Mouse (Mus musculus) kidney, postnatal 4 days (tissue): ENCODE results near the gene Poc5.

Source experiments
- DNase-seq, 2 experiments: peaks; one replicate each; pipeline ENCODE4 v3.0.0; 2021; ENCODE audit warnings: mixed read lengths in 2 of 2

Poc5 gene

GRCm38 (mm10) chr13:96432376-96432811 lies 44.3 kb downstream of the Poc5 start:
- DNase-seq = peak; percentile 35 to 48

- DNase-seq = no peak
Observed at GRCm38 (mm10) chr13:96433041-96433440, 44.9 kb downstream of the Poc5 start.

DNA sequence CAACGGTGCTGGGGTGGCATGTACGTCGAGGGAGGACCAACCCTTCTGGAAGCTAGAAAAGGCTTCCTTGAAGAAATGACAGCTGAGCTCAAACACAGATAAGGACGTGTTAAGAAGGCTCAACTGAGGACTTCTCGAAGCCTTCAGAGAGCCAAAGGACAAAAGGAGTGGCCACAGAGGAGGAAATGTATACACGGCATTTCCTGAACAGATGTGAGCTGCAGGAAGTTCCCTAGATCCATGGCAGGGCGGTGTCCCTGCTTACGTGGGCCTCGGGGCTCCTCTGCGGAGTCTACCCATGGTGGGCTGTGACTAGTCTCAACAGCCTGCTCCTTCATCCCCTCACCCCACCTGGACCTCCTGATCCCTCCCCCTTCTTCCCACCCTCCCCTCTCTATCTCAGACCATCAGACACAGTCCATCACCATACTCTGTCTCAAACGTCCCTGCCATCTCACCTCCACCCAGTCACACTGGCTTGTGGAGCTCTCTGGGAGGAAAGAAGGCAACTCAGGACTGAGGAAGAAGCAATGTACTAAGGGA lies 45.6 kb downstream of the Poc5 start:
- peak in 1 of 2 experiments; percentile 25 for DNase-seq

DNA sequence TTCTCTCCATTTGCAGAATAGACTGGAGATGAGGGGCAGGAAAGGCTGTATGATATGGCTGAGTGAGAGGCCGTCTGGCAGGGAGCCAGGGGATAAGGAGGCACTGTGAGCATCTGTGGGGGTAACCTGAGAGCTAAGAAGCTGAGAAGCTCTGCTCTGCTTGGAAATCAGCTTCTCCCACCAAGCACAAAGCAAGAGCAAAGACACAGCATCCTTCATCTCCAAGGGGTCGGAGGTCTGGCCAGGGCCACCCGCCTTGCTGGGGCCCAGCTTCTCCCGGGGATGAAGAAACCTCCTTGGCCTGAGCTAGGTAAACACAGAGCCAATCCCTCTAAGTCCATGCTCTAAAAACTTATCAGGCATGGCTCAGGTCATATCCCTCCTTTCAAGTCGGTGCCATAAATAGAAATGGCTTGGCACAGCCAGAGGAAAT lies 46.8 kb downstream of the Poc5 start:
- DNase-seq = peak; percentile 58 to 65

DNA sequence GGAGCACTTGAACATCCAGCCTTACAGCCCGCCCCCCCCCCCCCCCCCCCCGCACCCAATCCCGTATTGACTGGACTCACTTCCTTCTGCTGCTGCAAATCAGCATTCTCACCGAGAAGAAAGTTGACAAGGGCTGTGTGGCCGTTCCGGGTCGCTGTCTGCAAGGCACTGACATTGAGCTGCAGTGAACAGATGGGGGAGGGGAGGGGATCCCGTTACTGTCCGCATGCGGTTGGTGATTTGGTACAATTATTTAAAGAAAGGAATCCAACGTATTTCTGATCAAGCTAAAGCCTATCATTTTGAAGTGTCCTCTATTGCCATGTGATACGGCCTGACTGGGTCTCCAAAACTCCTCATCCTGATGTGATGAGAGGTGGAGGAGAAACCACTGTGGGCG lies 47.7 kb downstream of the Poc5 start:
- DNase-seq = peak; percentile 59 to 74

GRCm38 (mm10) chr13:96436921-96437320 lies 48.8 kb downstream of the Poc5 start:
- no peak for DNase-seq

DNA sequence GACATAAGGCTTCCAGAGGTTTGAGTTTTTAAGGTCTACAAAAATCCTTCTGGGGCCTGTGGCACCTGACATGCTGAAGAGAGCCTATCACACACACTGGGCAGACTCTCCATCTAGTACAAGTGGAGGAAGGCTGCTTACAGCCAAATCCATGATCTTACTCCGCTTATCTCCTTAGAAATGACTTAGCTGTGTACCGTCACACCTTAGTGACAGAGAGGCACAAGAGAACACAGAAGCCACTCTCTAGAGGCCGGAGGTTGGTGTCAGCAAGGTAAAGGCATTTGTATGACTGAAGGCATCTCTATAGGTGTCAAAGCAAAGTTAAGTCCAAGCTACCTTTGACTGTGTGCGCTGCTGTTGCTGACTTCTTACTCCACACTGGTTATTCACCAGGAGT lies 52.3 kb downstream of the Poc5 start:
- DNase-seq = no peak

DNA sequence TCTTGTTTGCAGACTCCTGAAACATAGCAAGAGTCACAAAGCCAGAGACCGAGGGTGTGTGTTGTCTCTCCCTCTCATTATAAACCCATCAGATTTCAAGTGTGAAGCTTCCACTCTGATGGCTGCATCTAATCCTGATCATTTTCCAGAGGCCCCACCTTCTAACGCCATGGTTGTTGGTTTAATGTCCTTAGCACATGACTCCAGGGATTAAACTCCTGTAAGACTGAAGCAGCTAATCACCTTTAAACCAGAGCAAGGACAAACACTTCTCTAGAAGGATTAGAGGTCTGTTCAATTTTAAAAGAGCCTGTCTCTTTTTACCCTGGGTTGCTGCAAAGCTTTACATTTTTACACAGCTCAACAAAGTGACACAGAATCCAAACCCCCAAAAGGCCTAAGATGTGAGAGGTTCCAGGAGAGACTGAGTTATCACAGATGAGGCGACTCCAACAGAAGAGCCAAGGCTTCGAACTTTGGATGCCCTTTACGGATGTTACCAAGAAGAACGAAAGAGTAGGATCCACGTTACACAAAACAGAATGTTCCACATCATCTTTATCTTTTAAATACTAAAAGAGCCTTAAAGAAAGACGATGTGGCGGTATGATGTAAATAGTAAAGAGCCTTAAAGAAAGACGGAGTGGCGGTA lies 62.2 kb downstream of the Poc5 start:
- peak in 1 of 2 experiments; percentile 11 for DNase-seq

GRCm38 (mm10) chr13:96450869-96451268 lies 62.8 kb downstream of the Poc5 start:
- peak; percentile 63 to 64 for DNase-seq

GRCm38 (mm10) chr13:96451386-96452140 lies 63.5 kb downstream of the Poc5 start:
- peak in 1 of 2 experiments; percentile 5 for DNase-seq

GRCm38 (mm10) chr13:96452621-96453020 lies 64.5 kb downstream of the Poc5 start:
- DNase-seq = no peak

DNA sequence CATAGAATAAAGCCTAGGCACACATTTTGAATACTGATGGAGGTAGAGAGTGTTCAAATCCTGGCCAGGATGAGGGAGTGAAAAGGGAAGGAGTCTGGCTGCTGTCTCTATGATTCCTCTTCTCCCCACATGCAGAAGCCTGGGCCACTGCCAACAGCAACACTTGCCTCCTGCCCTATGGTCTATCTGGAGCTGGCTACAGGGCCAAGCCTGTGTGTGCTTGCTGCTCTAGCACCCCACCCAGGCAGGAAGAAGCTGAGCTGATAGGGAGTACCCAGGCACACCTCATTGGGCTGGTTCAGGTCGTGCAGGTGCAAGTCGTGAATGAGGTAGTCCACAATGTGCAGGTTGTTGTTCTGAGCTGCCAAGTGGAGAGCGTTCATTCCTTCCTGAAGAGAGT lies 66.2 kb downstream of the Poc5 start:
- DNase-seq = peak; percentile 34 to 45

DNA sequence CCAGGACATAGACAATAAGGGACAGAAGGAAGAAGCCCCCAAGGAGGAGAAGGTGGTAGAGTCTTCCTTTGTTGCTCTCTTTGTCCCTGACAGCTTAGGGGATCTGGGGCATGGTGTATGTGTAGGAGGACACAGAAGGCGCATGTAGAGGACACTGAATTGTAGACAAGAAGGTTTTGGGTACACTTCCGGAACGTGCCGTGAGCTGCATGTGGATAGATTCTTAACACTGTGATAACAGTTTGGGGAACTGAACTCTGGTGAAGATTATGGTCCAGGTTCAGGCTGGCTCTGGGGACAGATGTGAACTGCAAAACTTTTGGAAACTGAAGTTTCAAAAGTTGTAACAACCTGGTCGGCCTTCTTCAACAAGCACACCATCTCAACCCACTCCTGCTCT lies 69.5 kb downstream of the Poc5 start:
- DNase-seq = no peak

GRCm38 (mm10) chr13:96458018-96458417 lies 69.9 kb downstream of the Poc5 start:
- DNase-seq = no peak

DNA sequence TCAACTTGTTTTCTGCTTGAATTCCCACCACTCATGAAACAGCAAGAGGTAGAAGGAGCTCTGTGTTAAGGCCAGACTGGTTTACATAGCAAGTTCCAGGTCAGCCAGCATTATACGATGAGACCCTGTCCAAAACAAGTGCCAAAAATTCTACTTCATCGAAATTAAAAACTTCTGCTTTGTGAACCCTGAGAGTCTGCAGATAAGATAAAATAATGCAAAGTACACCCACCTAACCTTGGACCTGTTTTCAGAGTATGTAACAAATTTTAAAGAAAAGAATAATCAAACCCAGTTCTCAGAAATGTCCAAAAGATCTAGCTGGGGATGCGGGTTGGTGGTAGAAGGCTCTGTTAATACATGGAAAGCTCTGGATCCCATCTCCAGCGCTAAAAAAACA lies 70.5 kb downstream of the Poc5 start:
- DNase-seq = no peak

DNA sequence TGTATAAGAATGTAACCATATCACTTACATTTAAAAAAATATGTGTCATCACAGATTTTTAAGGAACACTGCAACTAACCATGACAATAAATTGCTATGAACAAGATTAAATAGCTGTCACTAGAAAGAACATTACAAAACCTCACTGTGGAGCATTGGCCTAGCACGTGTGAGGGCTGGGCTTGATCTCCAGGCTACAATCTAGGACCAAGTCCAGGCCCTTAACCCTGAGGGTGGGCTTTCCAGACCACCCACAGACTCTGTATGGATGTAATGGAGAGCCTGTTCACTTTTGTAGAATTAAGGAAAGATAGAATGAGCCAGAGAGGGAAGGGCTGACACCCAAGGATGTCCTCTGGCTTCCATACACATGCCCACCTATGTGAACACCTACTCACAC lies 74.5 kb downstream of the Poc5 start:
- no peak for DNase-seq

GRCm38 (mm10) chr13:96465315-96465714 lies 77.2 kb downstream of the Poc5 start:
- DNase-seq = no peak
